Mouse (Mus musculus) forebrain, embryonic 14.5 days (tissue): ENCODE measurements at regions not wholly inside any gene's neighbourhood (a gene's known extent, or its start where the extent isn't known, plus 50 kb on each side); places are given as distances from the start of the nearest gene placed in this dataset.
A peak's percentile ranks its signal among the peaks of the same experiment; 100 is the strongest.

ENCODE experiments used
- ATAC-seq: fragments of 200-750 bp; cut with Nextera tagmentation; 2 replicates; pipeline ENCODE4 v1.8.0; 2017; ENCODE audit warnings: mild to moderate bottlenecking, moderate library complexity
- DNase-seq: peaks from one replicate; pipeline ENCODE4 v3.0.0-alpha.2; 2015; ENCODE audit warnings: low spot score
- H3K27ac ChIP-seq: fragments of 300-500 bp; sonication (generic); 2 replicates; pipeline ENCODE4 v1.5.1; 2014; ENCODE audit warnings: low read depth, mild to moderate bottlenecking, control low read depth, low read length, moderate library complexity
- H3K27me3 ChIP-seq: fragments of 300-500 bp; sonication (generic); replicated peaks from 2 replicates; pipeline ENCODE4 v1.6.1; 2014; ENCODE audit warnings: low read length, control low read depth, mixed read lengths; ENCODE audit not compliant: control insufficient read depth, insufficient read depth
- H3K36me3 ChIP-seq: fragments of 300-500 bp; sonication (generic); 2 replicates; pipeline ENCODE4 v1.6.1; 2014; ENCODE audit warnings: low read length, control low read depth; ENCODE audit not compliant: control insufficient read depth, insufficient read depth
- H3K4me1 ChIP-seq: fragments of 300-500 bp; sonication (generic); 2 replicates; pipeline ENCODE4 v1.6.1; 2014; ENCODE audit warnings: antibody characterized with exemption, low read length, control low read depth; ENCODE audit not compliant: control insufficient read depth, insufficient read depth
- H3K4me2 ChIP-seq: fragments of 300-500 bp; sonication (generic); 2 replicates; pipeline ENCODE4 v1.6.1; 2014; ENCODE audit warnings: mild to moderate bottlenecking, control low read depth, low read length
- H3K4me3 ChIP-seq: fragments of 300-500 bp; sonication (generic); 2 replicates; pipeline ENCODE4 v1.5.1; 2014; ENCODE audit warnings: low read depth, low read length, control low read depth
- H3K9ac ChIP-seq: fragments of 300-500 bp; sonication (generic); 2 replicates; pipeline ENCODE4 v1.6.1; 2014; ENCODE audit warnings: mild to moderate bottlenecking, low read length, control low read depth, moderate library complexity
- H3K9me3 ChIP-seq: fragments of 300-500 bp; sonication (generic); replicated peaks from 2 replicates; pipeline ENCODE4 v1.6.1; 2016; ENCODE audit warnings: low read length, control low read depth, mixed read lengths; ENCODE audit not compliant: control insufficient read depth
- WGBS: fragments of 180-500 bp; shearing (Covaris S2); extraction: QIAGEN DNeasy Blood & Tissue Kit; methylation state at CpG from one replicate; pipeline ENCODE4 v1.1.7; 2014; 5-methylcytosine and 5-hydroxymethylcytosine counted together

DNA sequence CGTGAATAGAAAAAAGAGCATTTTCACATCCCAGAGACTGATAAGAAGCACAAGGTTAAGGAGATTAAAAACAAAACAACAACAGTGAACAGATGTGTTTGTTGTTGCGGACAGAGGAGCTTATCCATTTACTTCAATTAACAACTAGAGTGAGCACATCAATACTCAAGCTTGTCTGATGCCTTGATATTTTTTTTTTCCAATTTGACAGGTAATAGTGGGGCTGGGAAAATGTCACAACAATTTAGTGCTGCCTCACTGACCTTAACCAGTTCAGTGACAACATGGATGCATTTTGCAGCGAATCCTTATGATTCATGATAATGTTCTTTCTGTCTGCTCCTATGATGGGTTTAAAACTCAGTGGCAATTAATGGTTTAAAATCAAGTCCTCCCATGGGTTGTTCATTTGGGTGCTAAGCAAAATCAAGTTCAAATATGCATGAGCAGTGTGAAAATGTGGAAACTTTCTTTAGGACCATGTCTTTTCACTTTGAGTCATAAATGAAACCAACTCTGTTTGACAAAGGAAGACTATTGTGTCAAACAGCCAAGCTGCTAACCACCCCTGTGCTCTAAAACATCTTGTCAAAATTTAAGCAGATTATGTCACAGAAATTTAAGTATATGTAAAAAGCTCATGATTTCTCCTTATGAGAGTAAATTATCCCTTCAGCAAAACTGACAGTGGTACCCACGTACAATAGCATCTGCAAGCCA lies 641.0 kb downstream of the Car8 start:
- H3K9me3 ChIP-seq = no peaks in the 10 kb centered on the region
- ATAC-seq (no peak), DNase-seq (no peak)
- no peak overlapping the region for H3K4me2 ChIP-seq
- H3K36me3 ChIP-seq = no peaks in the 10 kb centered on the region
- no peaks in the 10 kb centered on the region for H3K4me1 ChIP-seq
- WGBS = 77% methylated on average over 4 of the region's 4 CpGs
- H3K27me3 ChIP-seq = no peaks in the 10 kb centered on the region
- H3K27ac ChIP-seq = no peak overlapping the region
- H3K9ac ChIP-seq = no peak overlapping the region
- no peak overlapping the region for H3K4me3 ChIP-seq

GRCm38 (mm10) chr4:7596116-7596515 lies 642.7 kb downstream of the Car8 start:
- no peaks in the 10 kb centered on the region for H3K36me3 ChIP-seq
- no peak overlapping the region for H3K4me3 ChIP-seq
- peak; percentile 4 for DNase-seq
- ATAC-seq = no peak
- no peak overlapping the region for H3K4me2 ChIP-seq
- 75% methylated on average over 4 of the region's 4 CpGs for WGBS
- H3K4me1 ChIP-seq = no peaks in the 10 kb centered on the region
- no peaks in the 10 kb centered on the region for H3K27me3 ChIP-seq
- H3K9me3 ChIP-seq = no peaks in the 10 kb centered on the region
- no peak overlapping the region for H3K27ac ChIP-seq
- H3K9ac ChIP-seq = no peak overlapping the region

DNA sequence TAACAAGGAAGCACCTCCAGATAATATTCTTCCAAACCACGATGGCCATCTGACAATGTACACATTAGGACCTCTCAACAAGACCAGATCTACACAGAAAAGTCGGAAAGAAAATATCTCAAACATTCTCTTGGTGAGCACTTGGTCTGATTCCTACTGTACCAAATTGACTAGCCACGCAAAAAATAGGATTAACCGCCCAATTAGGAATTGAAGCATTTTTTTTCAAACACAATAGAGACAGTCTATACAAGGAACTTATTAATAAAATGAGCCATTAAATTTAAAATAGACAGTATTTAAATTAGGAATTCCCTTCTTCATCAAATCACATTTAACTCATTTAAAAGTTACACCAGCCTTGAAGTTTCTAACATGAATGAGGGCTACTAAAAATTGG lies 655.0 kb downstream of the Car8 start:
- Histone ChIP-seq H3K27ac (no peak overlapping the region), H3K4me3 (no peak overlapping the region), H3K9me3 (no peaks in the 10 kb centered on the region), H3K4me1 (peaks cover 13% of the 10 kb centered on the region), H3K36me3 (no peaks in the 10 kb centered on the region), H3K9ac (no peak overlapping the region), H3K27me3 (no peaks in the 10 kb centered on the region), H3K4me2 (no peak overlapping the region)
- ATAC-seq (no peak), DNase-seq (no peak)
- WGBS = 45% methylated on average over 4 of the region's 4 CpGs

DNA sequence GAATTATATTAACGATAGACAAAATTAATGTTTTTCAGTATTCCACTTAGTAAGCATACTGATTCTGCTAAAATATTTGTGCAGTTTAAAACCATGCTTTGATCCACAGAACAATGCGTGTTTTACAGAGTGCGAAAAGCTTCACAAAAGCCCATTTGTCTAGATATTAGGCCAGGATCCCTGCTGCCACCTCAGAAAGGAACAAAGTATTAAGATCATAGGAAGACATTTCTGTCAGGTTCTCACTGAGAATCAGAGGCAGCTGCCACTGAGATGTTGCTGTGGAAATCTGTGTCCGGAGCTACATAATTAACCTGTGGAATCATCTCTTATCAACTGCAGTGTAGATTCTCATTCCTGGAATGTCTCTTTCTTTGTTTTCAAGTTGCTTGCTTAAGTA lies 656.9 kb downstream of the Car8 start:
- no peak for ATAC-seq
- Histone ChIP-seq H3K27ac (no peak overlapping the region), H3K4me2 (no peak overlapping the region; the same call in 1 of the 2 replicates)

DNA sequence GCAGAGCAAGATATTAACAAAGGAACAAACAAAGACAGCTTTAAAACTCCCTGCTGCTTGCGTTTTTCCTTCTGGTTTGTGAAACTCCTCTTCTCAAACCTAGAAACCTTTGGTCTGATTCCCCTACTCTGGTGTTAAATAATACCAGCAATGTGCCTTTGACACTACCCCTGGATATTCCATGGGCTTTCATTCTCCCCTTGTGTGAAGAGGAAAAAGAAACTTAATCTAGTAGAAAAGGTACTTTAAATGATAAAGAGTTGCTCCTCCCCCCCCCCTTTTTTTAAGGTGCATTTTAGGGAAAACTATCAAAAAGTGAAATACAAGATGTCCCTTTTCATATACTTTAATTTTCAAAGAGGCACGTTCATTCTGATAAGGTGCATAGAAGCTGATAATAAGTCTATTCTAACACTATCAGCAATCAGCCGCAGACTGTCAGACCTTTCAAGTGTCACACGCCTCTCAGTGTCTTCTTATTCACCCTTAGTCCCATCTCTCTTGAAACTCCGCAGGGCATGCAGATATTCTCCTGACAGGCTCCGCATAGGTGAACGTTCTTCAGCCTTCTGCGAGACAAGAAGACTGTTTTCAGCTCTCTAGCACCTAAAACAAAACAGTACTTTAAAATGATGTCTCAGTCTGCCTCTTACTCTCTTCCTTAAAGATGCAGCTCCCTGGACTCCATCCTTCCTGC lies 657.5 kb downstream of the Car8 start:
- no peaks in the 10 kb centered on the region for H3K36me3 ChIP-seq
- H3K4me3 ChIP-seq = no peak overlapping the region
- no peaks in the 10 kb centered on the region for H3K27me3 ChIP-seq
- no peaks in the 10 kb centered on the region for H3K9me3 ChIP-seq
- ATAC-seq = peak; percentile 30; the same call in 1 of the 2 replicates
- H3K4me1 ChIP-seq = peaks cover 13% of the 10 kb centered on the region
- 26% methylated on average over 8 of the region's 8 CpGs for WGBS
- no peak for DNase-seq
- H3K9ac ChIP-seq = no peak overlapping the region; the same call in 1 of the 2 replicates
- peak overlapping the region; percentile 66 for H3K27ac ChIP-seq
- peak overlapping the region; percentile 20 for H3K4me2 ChIP-seq

More for the DNA sequence above, 656.9 kb downstream of the Car8 start:
- H3K27me3 ChIP-seq = no peaks in the 10 kb centered on the region
- no peaks in the 10 kb centered on the region for H3K36me3 ChIP-seq
- no peak overlapping the region for H3K9ac ChIP-seq
- H3K4me1 ChIP-seq = peaks cover 13% of the 10 kb centered on the region
- H3K4me3 ChIP-seq = no peak overlapping the region
- no peak for DNase-seq
- 16% methylated on average over 4 of the region's 4 CpGs for WGBS
- H3K9me3 ChIP-seq = no peaks in the 10 kb centered on the region

GRCm38 (mm10) chr4:7580554-7581219 lies 658.2 kb downstream of the Car8 start:
- H3K9me3 ChIP-seq = no peaks in the 10 kb centered on the region
- H3K4me2 ChIP-seq = peak overlapping the region; percentile 20; the same call in 1 of the 2 replicates
- peaks cover 13% of the 10 kb centered on the region for H3K4me1 ChIP-seq
- no peaks in the 10 kb centered on the region for H3K36me3 ChIP-seq
- peak; percentile 93 for DNase-seq
- ATAC-seq = peak; percentile 78
- H3K27ac ChIP-seq = peak overlapping the region; percentile 68
- H3K4me3 ChIP-seq = no peak overlapping the region
- H3K9ac ChIP-seq = no peak overlapping the region
- 52% methylated on average over 10 of the region's 10 CpGs for WGBS
- H3K27me3 ChIP-seq = no peaks in the 10 kb centered on the region

DNA sequence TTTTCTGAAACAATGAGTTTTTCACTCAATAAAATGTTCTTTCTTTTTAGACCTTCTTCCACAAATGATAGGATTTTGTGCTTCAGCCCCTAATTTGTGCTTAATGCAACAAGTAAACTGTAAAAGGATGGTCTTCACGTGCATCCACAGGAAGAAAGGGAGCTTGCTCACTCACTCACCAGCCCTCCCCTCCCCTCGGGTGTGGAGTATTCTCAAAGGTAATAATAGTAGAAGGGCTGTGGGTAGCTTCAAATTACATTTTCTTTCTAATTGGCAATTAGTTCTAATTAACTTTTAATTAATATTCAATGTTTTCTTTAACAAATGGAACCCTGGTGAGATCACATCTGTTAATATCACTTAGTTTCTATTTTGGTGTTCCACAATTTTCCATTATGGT lies 664.8 kb downstream of the Car8 start:
- no peak for ATAC-seq
- WGBS = 25% methylated on average over 2 of the region's 2 CpGs
- H3K4me3 ChIP-seq = no peak overlapping the region
- H3K4me2 ChIP-seq = no peak overlapping the region
- H3K9me3 ChIP-seq = no peaks in the 10 kb centered on the region
- no peak overlapping the region for H3K9ac ChIP-seq
- DNase-seq = no peak
- H3K36me3 ChIP-seq = no peaks in the 10 kb centered on the region
- H3K4me1 ChIP-seq = no peaks in the 10 kb centered on the region
- no peaks in the 10 kb centered on the region for H3K27me3 ChIP-seq
- no peak overlapping the region for H3K27ac ChIP-seq

DNA sequence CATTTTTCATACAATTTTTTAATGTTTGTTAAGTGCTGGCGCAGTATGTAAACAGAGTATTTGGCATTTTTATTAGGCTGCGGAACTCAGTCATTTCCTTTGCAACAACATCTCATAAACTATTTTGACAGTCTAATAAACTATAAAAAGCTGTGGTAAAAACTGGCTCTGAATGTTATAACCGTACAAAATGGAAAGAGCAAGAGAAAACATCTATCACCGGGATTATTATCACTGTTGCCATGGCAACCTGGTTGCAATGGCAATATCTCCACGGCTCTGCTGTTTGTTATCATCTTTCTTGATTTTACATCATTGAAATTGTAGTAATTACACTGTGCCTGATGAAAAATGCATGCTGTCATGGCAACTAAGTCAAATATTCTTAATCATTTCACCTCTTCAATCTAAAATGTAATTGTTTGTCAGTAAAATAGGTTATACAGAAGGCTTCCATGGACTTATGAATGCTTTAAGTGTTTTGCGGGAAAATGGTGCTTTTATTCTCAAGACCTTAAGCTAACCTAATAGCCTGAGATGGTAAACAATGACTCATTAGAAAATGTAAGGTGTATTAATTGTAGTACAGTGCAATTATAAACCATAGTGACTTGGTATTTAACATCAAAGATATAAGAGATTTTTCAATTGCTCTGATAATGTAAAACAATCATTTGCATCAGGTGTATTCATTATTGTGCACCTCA lies 671.0 kb downstream of the Car8 start:
- H3K27me3 ChIP-seq = no peaks in the 10 kb centered on the region
- peak; percentile 86 for DNase-seq
- no peaks in the 10 kb centered on the region for H3K36me3 ChIP-seq
- no peak overlapping the region for H3K27ac ChIP-seq
- WGBS = 61% methylated on average over 6 of the region's 6 CpGs
- no peak overlapping the region for H3K4me3 ChIP-seq
- no peak overlapping the region for H3K4me2 ChIP-seq
- H3K4me1 ChIP-seq = peaks cover 3% of the 10 kb centered on the region; the same call in 1 of the 2 replicates
- no peaks in the 10 kb centered on the region for H3K9me3 ChIP-seq
- peak; percentile 80 for ATAC-seq
- H3K9ac ChIP-seq = no peak overlapping the region
